ENCODE assay signal across 7 mouse cellular contexts in the genomic region with DNA sequence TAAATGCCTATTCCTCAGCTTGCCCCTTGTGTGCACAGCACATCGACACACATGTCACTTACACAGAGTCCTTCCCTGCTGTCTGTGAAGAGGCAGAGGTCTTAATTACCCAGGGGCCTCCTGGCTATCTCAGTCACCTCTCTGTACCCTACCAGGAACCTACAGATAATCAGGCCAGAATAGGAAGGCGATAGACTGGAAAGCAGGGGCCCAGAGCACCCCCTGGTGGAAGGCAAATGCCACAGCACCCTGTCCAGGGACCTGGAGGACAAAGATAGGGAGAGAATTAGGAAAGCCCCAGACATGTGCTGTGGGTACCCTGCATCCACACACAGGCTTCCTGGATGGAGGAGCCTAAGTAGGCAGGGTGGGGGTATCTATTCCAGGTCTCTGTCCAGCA. TPM values are rescaled to one million over a fixed set of nuclear protein-coding genes. Genes with fewer than 3 reads are reported as not detected.
DNase-seq lines count a peak whose midpoint lies in the region; ATAC-seq and TF ChIP-seq lines count a peak whose summit lies in the region.

No protein-coding gene starts in this region.

- ATAC-seq in heart, embryonic 15.5 days (replicated peaks; ENCODE audit: insufficient number of reproducible peaks, insufficient read depth, low FRiP score, low read depth), result no peak
- 0 out of 2 replicates have a peak, but pooled peaks have one; percentile 9 for ATAC-seq in neural tube, embryonic 13.5 days (ENCODE audit: low read depth)

- no peaks in the 10 kb centered on the region for H3K79me2 ChIP-seq in liver, adult 2 months (ENCODE audit: control insufficient read depth, insufficient read depth, low read length)

- no peak for TF ChIP-seq POLR2A in liver, adult 2 months (IDR thresholded peaks at IDR 0.05; ENCODE audit: extremely low read depth, insufficient read depth, low read length)

- H3K9me3 ChIP-seq in heart, embryonic 15.5 days (replicated peaks), result no peaks in the 10 kb centered on the region
- no peaks in the 10 kb centered on the region for H3K9me3 ChIP-seq in neural tube, embryonic 13.5 days

- H3K4me3 ChIP-seq in heart, embryonic 15.5 days, result no peak overlapping the region
- H3K4me3 ChIP-seq in liver, adult 2 months (ENCODE audit: insufficient read depth, low read depth, low read length), result no peak overlapping the region
- H3K4me3 ChIP-seq in neural tube, embryonic 13.5 days, result no peak overlapping the region

- peaks cover 5% of the 10 kb centered on the region; the same call in 1 of the 2 replicates for H3K27me3 ChIP-seq in heart, embryonic 15.5 days
- no peaks in the 10 kb centered on the region for H3K27me3 ChIP-seq in liver, adult 2 months (ENCODE audit: control insufficient read depth, insufficient read depth, low read length)
- peaks cover 40% of the 10 kb centered on the region for H3K27me3 ChIP-seq in neural tube, embryonic 13.5 days

- peak; percentile 57 for DNase-seq in right cerebral cortex, adult 18-20 months
- DNase-seq in right cerebral cortex, postnatal 25 days, result no peak
- DNase-seq in adipocyte (ENCODE audit: low spot score), result peak; percentile 66
- DNase-seq in embryo, embryonic 10 days (ENCODE audit: low spot score), result peak; percentile 63
- no peak for DNase-seq in liver, adult 2 months (ENCODE audit: extremely low read depth, low read depth, low spot score)

- peaks cover 73% of the 10 kb centered on the region for H3K4me1 ChIP-seq in heart, embryonic 15.5 days (replicated peaks)
- H3K4me1 ChIP-seq in liver, adult 2 months (ENCODE audit: control insufficient read depth, insufficient read depth, low read length), result peaks cover 5% of the 10 kb centered on the region
- peaks cover 29% of the 10 kb centered on the region for H3K4me1 ChIP-seq in neural tube, embryonic 13.5 days (replicated peaks)

- no peak overlapping the region; the same call in 1 of the 2 replicates for H3K4me2 ChIP-seq in heart, embryonic 15.5 days
- H3K4me2 ChIP-seq in neural tube, embryonic 13.5 days, result no peak overlapping the region

- 12% methylated on average over 2 of the region's 2 CpGs for WGBS in heart, embryonic 15.5 days
- 20% methylated on average over 2 of the region's 2 CpGs for WGBS in liver, adult 2 months
- 13% methylated on average over 2 of the region's 2 CpGs for WGBS in neural tube, embryonic 13.5 days

- H3K36me3 ChIP-seq in heart, embryonic 15.5 days, result no peaks in the 10 kb centered on the region
- no peaks in the 10 kb centered on the region for H3K36me3 ChIP-seq in liver, adult 2 months (ENCODE audit: control insufficient read depth, insufficient read depth, low read length)
- no peaks in the 10 kb centered on the region for H3K36me3 ChIP-seq in neural tube, embryonic 13.5 days

- H3K9ac ChIP-seq in heart, embryonic 15.5 days, result peak overlapping the region; percentile 14; the same call in 1 of the 2 replicates
- H3K9ac ChIP-seq in liver, adult 2 months (ENCODE audit: low read depth, low read length), result no peak overlapping the region
- no peak overlapping the region for H3K9ac ChIP-seq in neural tube, embryonic 13.5 days

- H3K27ac ChIP-seq in heart, embryonic 15.5 days, result peak overlapping the region; percentile 52
- H3K27ac ChIP-seq in liver, adult 2 months (replicated peaks; ENCODE audit: insufficient read depth, low read depth, low read length), result no peak overlapping the region
- H3K27ac ChIP-seq in neural tube, embryonic 13.5 days (replicated peaks), result no peak overlapping the region

- peak; percentile 93 for TF ChIP-seq CTCF in liver, adult 2 months (IDR thresholded peaks at IDR 0.05; ENCODE audit: low read depth, low read length)

RNA-seq across cellular contexts. Expression of gene Adssl1, which starts 3.9 kb away (rescaled TPM):
- 85.8 and 93.7 TPM in 2 replicates for polyA plus RNA-seq in heart, embryonic 15.5 days (2015; fragmentation: Nextera tagmentation; extraction: Ambion mirVana)
- 20.5 and 21.7 TPM in 2 replicates for total RNA-seq in liver, adult 2 months (2014; rRNA removed)
- polyA plus RNA-seq in liver, adult 2 months (2012; rRNA removed), result 26.1 and 26.7 TPM in 2 replicates
- 3.2 and 3.6 TPM in 2 replicates for polyA plus RNA-seq in neural tube, embryonic 13.5 days (2015; fragmentation: Nextera tagmentation; extraction: Ambion mirVana)

RNA-seq across cellular contexts. Expression of gene Siva1, which starts 20.7 kb away (rescaled TPM):
- 95.4 and 142 TPM in 2 replicates for polyA plus RNA-seq in heart, embryonic 15.5 days (2015; fragmentation: Nextera tagmentation; extraction: Ambion mirVana)
- 11.5 and 15.4 TPM in 2 replicates for total RNA-seq in liver, adult 2 months (2014; rRNA removed)
- 12.8 and 14.9 TPM in 2 replicates for polyA plus RNA-seq in liver, adult 2 months (2012; rRNA removed)
- 66.3 and 75.0 TPM in 2 replicates for polyA plus RNA-seq in neural tube, embryonic 13.5 days (2015; fragmentation: Nextera tagmentation; extraction: Ambion mirVana)

RNA-seq across cellular contexts. Expression of gene Inf2, which starts 35.2 kb away (rescaled TPM):
- 3.1 and 3.4 TPM in 2 replicates for polyA plus RNA-seq in heart, embryonic 15.5 days (2015; fragmentation: Nextera tagmentation; extraction: Ambion mirVana)
- total RNA-seq in liver, adult 2 months (2014; rRNA removed), result 15.5 and 22.9 TPM in 2 replicates
- 24.6 and 30.7 TPM in 2 replicates for polyA plus RNA-seq in liver, adult 2 months (2012; rRNA removed)
- 1.4 and 1.5 TPM in 2 replicates for polyA plus RNA-seq in neural tube, embryonic 13.5 days (2015; fragmentation: Nextera tagmentation; extraction: Ambion mirVana)

RNA-seq across cellular contexts. Expression of gene Akt1, which starts 50.9 kb away (rescaled TPM):
- 139 and 169 TPM in 2 replicates for polyA plus RNA-seq in heart, embryonic 15.5 days (2015; fragmentation: Nextera tagmentation; extraction: Ambion mirVana)
- 30.5 and 31.8 TPM in 2 replicates for total RNA-seq in liver, adult 2 months (2014; rRNA removed)
- polyA plus RNA-seq in liver, adult 2 months (2012; rRNA removed), result 56.7 and 60.5 TPM in 2 replicates
- polyA plus RNA-seq in neural tube, embryonic 13.5 days (2015; fragmentation: Nextera tagmentation; extraction: Ambion mirVana), result 73.4 and 101 TPM in 2 replicates

RNA-seq across cellular contexts. Expression of gene Zbtb42, which starts 54.9 kb away (rescaled TPM):
- 4.8 and 7.6 TPM in 2 replicates for polyA plus RNA-seq in heart, embryonic 15.5 days (2015; fragmentation: Nextera tagmentation; extraction: Ambion mirVana)
- 0.83 and 1.9 TPM in 2 replicates for total RNA-seq in liver, adult 2 months (2014; rRNA removed)
- polyA plus RNA-seq in liver, adult 2 months (2012; rRNA removed), result 7.9 and 10.1 TPM in 2 replicates
- 2.1 TPM in 2 replicates for polyA plus RNA-seq in neural tube, embryonic 13.5 days (2015; fragmentation: Nextera tagmentation; extraction: Ambion mirVana)

Comparison
In these comparisons a context has a peak if more than half of its experiments do, and no peak if none do; other contexts are left out.
1. DNase-seq: peak in right cerebral cortex, adult 18-20 months (single experiment), adipocyte (single experiment) and embryo, embryonic 10 days (single experiment); none in right cerebral cortex, postnatal 25 days (single experiment) and liver, adult 2 months (single experiment).